Comparison of ENCODE assay signal across 11 mouse cellular contexts in the genomic region with DNA sequence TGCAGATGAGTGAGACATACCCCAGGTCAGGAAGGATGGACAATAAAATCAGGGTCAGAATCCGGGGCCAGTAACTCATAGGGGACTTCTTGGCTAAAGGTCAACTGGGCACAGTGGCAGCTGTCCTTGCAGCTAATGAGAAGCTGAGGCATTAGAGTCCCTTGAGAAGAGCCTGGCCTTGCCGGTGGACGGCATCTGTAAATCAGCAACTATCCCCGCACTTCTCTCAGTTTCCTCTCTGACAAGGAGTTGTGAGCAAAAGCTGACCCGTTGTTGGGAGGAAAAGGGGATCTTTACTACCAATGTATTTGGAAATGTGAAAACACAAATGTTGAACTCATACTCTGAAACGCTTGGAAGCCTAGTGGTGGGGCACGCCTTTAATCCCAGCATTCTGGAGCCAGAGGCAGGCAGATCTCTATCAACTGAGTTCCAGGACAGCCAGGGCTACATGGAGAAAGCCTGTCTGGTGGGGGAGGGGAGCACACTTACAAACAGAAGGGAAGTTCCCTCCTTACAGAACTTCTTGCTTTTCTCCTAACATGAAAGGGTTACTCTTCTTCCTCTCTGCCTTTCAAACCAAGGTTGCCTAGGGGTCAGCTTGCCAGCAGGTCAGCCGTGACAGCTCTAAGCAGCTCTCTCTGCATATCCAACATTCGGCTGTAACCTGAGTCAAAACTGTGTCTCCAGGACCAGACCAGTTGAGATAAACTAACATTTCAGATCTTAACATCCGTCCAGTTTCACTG. TPM values are rescaled to one million over a fixed set of nuclear protein-coding genes. Genes with fewer than 3 reads are reported as not detected.
DNase-seq lines count a peak whose midpoint lies in the region; ATAC-seq and TF ChIP-seq lines count a peak whose summit lies in the region.
"Had no signal": no experiment of that assay in that cellular context is flagged by ENCODE, and none has a peak within 500 bp of the region (broad histone marks: within the 10 kb centered on the region; RNA-seq: fewer than 3 reads in every experiment).

No protein-coding gene starts in this region.

- no peaks in the 10 kb centered on the region for H3K27me3 ChIP-seq in forebrain, embryonic 12.5 days
- no peaks in the 10 kb centered on the region for H3K27me3 ChIP-seq in forebrain, embryonic 16.5 days (replicated peaks; ENCODE audit: control insufficient read depth, insufficient read depth, low read length)
- no peaks in the 10 kb centered on the region for H3K27me3 ChIP-seq in E14TG2a.4 (ENCODE audit: insufficient read depth, low read length)
- no peaks in the 10 kb centered on the region for H3K27me3 ChIP-seq in embryonic facial prominence, embryonic 11.5 days (ENCODE audit: control insufficient read depth, insufficient read depth, low read length)
- no peaks in the 10 kb centered on the region for H3K27me3 ChIP-seq in kidney, embryonic 15.5 days

- no peaks in the 10 kb centered on the region for H3K9me3 ChIP-seq in forebrain, embryonic 12.5 days
- no peaks in the 10 kb centered on the region for H3K9me3 ChIP-seq in forebrain, embryonic 16.5 days (ENCODE audit: control insufficient read depth, low read length)
- no peaks in the 10 kb centered on the region for H3K9me3 ChIP-seq in E14TG2a.4 (ENCODE audit: low read length)
- no peaks in the 10 kb centered on the region for H3K9me3 ChIP-seq in embryonic facial prominence, embryonic 11.5 days (replicated peaks; ENCODE audit: control insufficient read depth, low read length)
- H3K9me3 ChIP-seq in kidney, embryonic 15.5 days (replicated peaks), result no peaks in the 10 kb centered on the region

- H3K9ac ChIP-seq in forebrain, embryonic 12.5 days, result peak overlapping the region; percentile 17; the same call in 1 of the 2 replicates
- no peak overlapping the region for H3K9ac ChIP-seq in forebrain, embryonic 16.5 days (replicated peaks; ENCODE audit: low read depth, low read length)
- H3K9ac ChIP-seq in embryonic facial prominence, embryonic 11.5 days (replicated peaks; ENCODE audit: low read length), result no peak overlapping the region
- no peak overlapping the region for H3K9ac ChIP-seq in kidney, embryonic 15.5 days

- no peaks in the 10 kb centered on the region for H3K36me3 ChIP-seq in forebrain, embryonic 12.5 days (replicated peaks)
- 0 out of 2 replicates have a peak, but pooled peaks cover 2% of the 10 kb centered on the region for H3K36me3 ChIP-seq in forebrain, embryonic 16.5 days (ENCODE audit: control insufficient read depth, insufficient read depth)
- peaks cover 82% of the 10 kb centered on the region for H3K36me3 ChIP-seq in E14TG2a.4 (ENCODE audit: insufficient read depth, low read length)
- H3K36me3 ChIP-seq in embryonic facial prominence, embryonic 11.5 days (replicated peaks; ENCODE audit: control insufficient read depth, insufficient read depth, low read depth, low read length), result no peaks in the 10 kb centered on the region
- no peaks in the 10 kb centered on the region for H3K36me3 ChIP-seq in kidney, embryonic 15.5 days

- no peak for ATAC-seq in forebrain, embryonic 12.5 days (ENCODE audit: low FRiP score)
- no peak for ATAC-seq in forebrain, embryonic 16.5 days
- no peak for ATAC-seq in embryonic facial prominence, embryonic 11.5 days (replicated peaks; ENCODE audit: insufficient number of reproducible peaks, low FRiP score, low TSS enrichment, low read depth)
- peak; percentile 81 for ATAC-seq in kidney, embryonic 15.5 days (replicated peaks; ENCODE audit: low FRiP score)

- DNase-seq in embryonic facial prominence, embryonic 11.5 days (ENCODE audit: low spot score), result peak; percentile 39
- no peak for DNase-seq in urinary bladder, postnatal 10 days (ENCODE audit: low spot score)
- DNase-seq in right cerebral cortex, adult 2 months (ENCODE audit: low spot score in 2 of 2), result no peak
- DNase-seq in left cerebral cortex, adult 8-10 months (ENCODE audit: low spot score in 2 of 2), result no peak
- DNase-seq: B cell, adult 2 months had no signal

- 70% methylated on average over 10 of the region's 10 CpGs for WGBS in forebrain, embryonic 12.5 days
- WGBS in forebrain, embryonic 16.5 days, result 73% methylated on average over 10 of the region's 10 CpGs
- 43% methylated on average over 10 of the region's 10 CpGs for WGBS in embryonic facial prominence, embryonic 11.5 days
- whole genome bisulfite sequencing in kidney, embryonic 15.5 days, result 27% methylated on average over 10 of the region's 10 CpGs

- H3K4me3 ChIP-seq in forebrain, embryonic 12.5 days (replicated peaks), result no peak overlapping the region
- no peak overlapping the region for H3K4me3 ChIP-seq in forebrain, embryonic 16.5 days (replicated peaks; ENCODE audit: low read length)
- peak overlapping the region; percentile 44 for H3K4me3 ChIP-seq in E14TG2a.4 (replicated peaks; ENCODE audit: low read length)
- no peak overlapping the region for H3K4me3 ChIP-seq in embryonic facial prominence, embryonic 11.5 days (ENCODE audit: low read depth, low read length)
- H3K4me3 ChIP-seq in kidney, embryonic 15.5 days (replicated peaks), result no peak overlapping the region
- H3K4me3 ChIP-seq: erythroblast, embryonic 14.5 days had no signal

- no peak overlapping the region for H3K4me2 ChIP-seq in forebrain, embryonic 12.5 days
- H3K4me2 ChIP-seq in forebrain, embryonic 16.5 days (ENCODE audit: low read length), result no peak overlapping the region
- H3K4me2 ChIP-seq in embryonic facial prominence, embryonic 11.5 days (ENCODE audit: low read depth, low read length), result no peak overlapping the region
- peak overlapping the region; percentile 24 for H3K4me2 ChIP-seq in kidney, embryonic 15.5 days

- no peak; the same call in 1 of the 2 replicates for TF ChIP-seq CTCF in E14TG2a.4 (conservative IDR thresholded peaks at IDR 0.05; ENCODE audit: low read length)

- H3K27ac ChIP-seq in forebrain, embryonic 12.5 days, result no peak overlapping the region; the same call in 1 of the 2 replicates
- no peak overlapping the region for H3K27ac ChIP-seq in forebrain, embryonic 16.5 days (ENCODE audit: low read length)
- H3K27ac ChIP-seq in embryonic facial prominence, embryonic 11.5 days (replicated peaks; ENCODE audit: low read depth, low read length), result no peak overlapping the region
- H3K27ac ChIP-seq in kidney, embryonic 15.5 days, result peak overlapping the region; percentile 85
- H3K27ac ChIP-seq: macrophage had no signal

- peaks cover 5% of the 10 kb centered on the region; the same call in 1 of the 2 replicates for H3K4me1 ChIP-seq in forebrain, embryonic 12.5 days
- peaks cover 3% of the 10 kb centered on the region; the same call in 1 of the 2 replicates for H3K4me1 ChIP-seq in forebrain, embryonic 16.5 days (replicated peaks; ENCODE audit: control insufficient read depth, insufficient read depth, low read length)
- peaks cover 73% of the 10 kb centered on the region for H3K4me1 ChIP-seq in E14TG2a.4 (replicated peaks; ENCODE audit: low read depth, low read length)
- 0 out of 2 replicates have a peak, but pooled peaks cover 2% of the 10 kb centered on the region for H3K4me1 ChIP-seq in embryonic facial prominence, embryonic 11.5 days (ENCODE audit: control insufficient read depth, insufficient read depth, low read length)
- H3K4me1 ChIP-seq in kidney, embryonic 15.5 days, result peaks cover 24% of the 10 kb centered on the region

RNA-seq across cellular contexts. Expression of a gene that starts 14.1 kb away (rescaled TPM):
- 53.8 and 61.2 TPM in 2 replicates for polyA plus RNA-seq in forebrain, embryonic 12.5 days (2016; fragmentation: Nextera tagmentation; extraction: Ambion mirVana)
- 79.6 and 86.7 TPM in 2 replicates for polyA plus RNA-seq in forebrain, embryonic 16.5 days (2015; fragmentation: Nextera tagmentation; extraction: Ambion mirVana)
- 40.4 and 43.9 TPM in 2 replicates for polyA plus RNA-seq in embryonic facial prominence, embryonic 11.5 days (2014; fragmentation: Nextera tagmentation; extraction: Ambion mirVana)
- 37.8 and 41.7 TPM in 2 replicates for polyA plus RNA-seq in kidney, embryonic 15.5 days (2015; fragmentation: Nextera tagmentation; extraction: Ambion mirVana)
- 100 to 1,000 TPM; 155 to 175 (median 167) TPM for total RNA-seq in left cerebral cortex, adult 8-10 months (2022)

RNA-seq across cellular contexts. Expression of a gene that starts 35.3 kb away (rescaled TPM):
- polyA plus RNA-seq in forebrain, embryonic 12.5 days (2016; fragmentation: Nextera tagmentation; extraction: Ambion mirVana), result 176 and 178 TPM in 2 replicates
- polyA plus RNA-seq in forebrain, embryonic 16.5 days (2015; fragmentation: Nextera tagmentation; extraction: Ambion mirVana), result 72.8 and 78.8 TPM in 2 replicates
- 186 and 205 TPM in 2 replicates for polyA plus RNA-seq in embryonic facial prominence, embryonic 11.5 days (2014; fragmentation: Nextera tagmentation; extraction: Ambion mirVana)
- polyA plus RNA-seq in kidney, embryonic 15.5 days (2015; fragmentation: Nextera tagmentation; extraction: Ambion mirVana), result 138 and 149 TPM in 2 replicates
- total RNA-seq in left cerebral cortex, adult 8-10 months (2022), result 10 to 100 TPM; 20.0 to 20.8 (median 20.6) TPM
